Mouse (Mus musculus) brain, embryonic 14.5 days (tissue): ENCODE data around the gene Bricd5.

Source experiments
- CTCF ChIP-seq: fragments of 200-500 bp; IDR thresholded peaks from 2 replicates; pipeline ENCODE4 v1.5.1; 2012; ENCODE audit warnings: inconsistent platforms, mild to moderate bottlenecking, moderate library complexity, borderline replicate concordance; ENCODE audit not compliant: insufficient read depth, insufficient read length; ENCODE audit errors: extremely low read depth
- POLR2A ChIP-seq: fragments of 200-500 bp; IDR thresholded peaks from 2 replicates; pipeline ENCODE4 v1.6.1; 2012; ENCODE audit warnings: mild to moderate bottlenecking, inconsistent platforms, borderline replicate concordance; ENCODE audit not compliant: poor library complexity, insufficient read depth, insufficient read length, severe bottlenecking; ENCODE audit errors: extremely low read depth

DNA sequence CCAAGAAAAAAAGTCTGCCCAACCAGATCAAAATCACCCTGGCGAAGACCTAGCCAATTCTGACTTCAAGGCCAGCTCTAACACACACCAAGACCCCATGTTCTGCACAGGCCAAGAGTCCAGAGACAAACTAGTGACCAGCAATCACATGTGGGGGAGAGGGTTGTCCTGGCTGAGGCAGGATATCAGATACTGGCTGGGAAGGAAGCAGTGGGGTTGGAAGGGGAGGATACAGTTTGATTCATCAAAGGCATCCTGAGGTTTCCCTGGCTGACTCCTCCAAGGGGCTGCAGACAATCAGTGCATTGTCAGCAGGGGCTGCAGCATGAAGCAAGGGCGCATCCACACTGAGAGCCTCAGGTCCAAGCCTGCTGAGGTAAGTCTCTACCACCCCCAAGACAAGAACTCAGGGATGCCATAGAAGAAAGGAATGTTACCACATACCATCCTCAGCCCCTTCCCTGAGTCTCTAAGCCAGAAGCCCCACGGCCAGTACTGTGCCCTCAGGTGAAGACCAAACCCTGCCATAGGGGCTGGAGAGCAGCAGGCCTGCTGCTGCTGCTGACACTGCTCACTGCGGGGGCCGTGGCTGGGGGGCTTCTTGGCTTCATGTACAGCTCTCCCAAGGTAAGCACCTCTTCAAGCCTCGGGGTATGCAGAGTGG, at the start of gene Bricd5:
- TF ChIP-seq POLR2A (no peak), CTCF (no peak)
